Mouse (Mus musculus) right cerebral cortex, postnatal 36 days (tissue): ENCODE results near the gene Sel1l3.
A peak's percentile ranks its signal among the peaks of the same experiment; 100 is the strongest.

Source experiments
- DNase-seq, 2 experiments: peaks; one replicate each; pipeline ENCODE4 v3.0.0; 2022; ENCODE audit warnings: low spot score in 2 of 2, mixed read lengths in 1 of 2

The Sel1l3 gene

DNA sequence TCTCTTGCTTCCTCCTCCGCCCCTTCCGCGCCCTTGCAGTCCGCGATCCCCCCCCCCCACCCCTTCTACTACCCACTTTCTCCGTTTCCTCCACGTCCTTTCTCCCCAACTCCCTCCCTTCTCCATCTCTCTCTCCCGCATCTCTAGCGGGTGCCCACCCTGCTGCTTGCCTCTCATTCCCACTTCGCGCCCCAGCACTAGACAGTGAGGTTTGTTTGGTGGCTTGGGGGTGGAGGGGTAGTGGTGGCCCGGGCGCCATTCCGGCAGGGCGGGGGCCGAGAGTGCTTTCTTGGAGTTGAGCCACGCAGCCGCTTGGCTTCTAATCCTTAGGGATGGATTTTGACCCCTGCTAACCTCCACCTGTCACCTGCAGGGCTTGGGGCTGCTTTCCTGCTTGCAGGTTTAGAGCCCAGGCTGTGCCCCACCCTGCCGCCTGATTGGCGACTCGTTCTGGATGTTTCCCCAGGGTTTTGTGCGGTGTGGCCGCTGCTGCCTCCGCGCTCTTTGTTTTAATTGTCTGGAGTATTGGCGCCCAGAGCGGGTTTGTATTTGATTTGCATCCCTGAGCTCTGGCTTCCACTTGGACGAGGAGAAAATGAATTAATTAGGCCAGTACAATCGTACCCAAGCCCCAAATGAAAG is at the start of gene Sel1l3:
Gene Sel1l3 (minus strand): TSS at position 217 of the 642 bp plus-strand sequence.
- no peak for DNase-seq

- no peak for DNase-seq
These were observed 48.3 kb upstream of the Sel1l3 start for GRCm38 (mm10) chr5:53261999-53262398.

GRCm38 (mm10) chr5:53259894-53260293 is 46.2 kb upstream of the Sel1l3 start:
- DNase-seq = peak in 1 of 2 experiments; percentile 40

GRCm38 (mm10) chr5:53258038-53258786 is 44.5 kb upstream of the Sel1l3 start:
- DNase-seq = peak in 1 of 2 experiments; percentile 34

GRCm38 (mm10) chr5:53254821-53255220 is 41.1 kb upstream of the Sel1l3 start:
- no peak for DNase-seq

- no peak for DNase-seq
These were observed 40.4 kb upstream of the Sel1l3 start for GRCm38 (mm10) chr5:53254154-53254553.

GRCm38 (mm10) chr5:53249431-53250061 is 35.8 kb upstream of the Sel1l3 start:
- no peak for DNase-seq

GRCm38 (mm10) chr5:53248499-53248898 is 34.8 kb upstream of the Sel1l3 start:
- DNase-seq = no peak

- no peak for DNase-seq
These were observed 30.2 kb upstream of the Sel1l3 start for GRCm38 (mm10) chr5:53243933-53244332.

- peak; percentile 19 to 32 for DNase-seq
These were observed 29.3 kb upstream of the Sel1l3 start for GRCm38 (mm10) chr5:53242865-53243499.

- no peak for DNase-seq
These were observed 28.2 kb upstream of the Sel1l3 start for GRCm38 (mm10) chr5:53241963-53242362.

GRCm38 (mm10) chr5:53241109-53241508 is 27.4 kb upstream of the Sel1l3 start:
- no peak for DNase-seq

DNA sequence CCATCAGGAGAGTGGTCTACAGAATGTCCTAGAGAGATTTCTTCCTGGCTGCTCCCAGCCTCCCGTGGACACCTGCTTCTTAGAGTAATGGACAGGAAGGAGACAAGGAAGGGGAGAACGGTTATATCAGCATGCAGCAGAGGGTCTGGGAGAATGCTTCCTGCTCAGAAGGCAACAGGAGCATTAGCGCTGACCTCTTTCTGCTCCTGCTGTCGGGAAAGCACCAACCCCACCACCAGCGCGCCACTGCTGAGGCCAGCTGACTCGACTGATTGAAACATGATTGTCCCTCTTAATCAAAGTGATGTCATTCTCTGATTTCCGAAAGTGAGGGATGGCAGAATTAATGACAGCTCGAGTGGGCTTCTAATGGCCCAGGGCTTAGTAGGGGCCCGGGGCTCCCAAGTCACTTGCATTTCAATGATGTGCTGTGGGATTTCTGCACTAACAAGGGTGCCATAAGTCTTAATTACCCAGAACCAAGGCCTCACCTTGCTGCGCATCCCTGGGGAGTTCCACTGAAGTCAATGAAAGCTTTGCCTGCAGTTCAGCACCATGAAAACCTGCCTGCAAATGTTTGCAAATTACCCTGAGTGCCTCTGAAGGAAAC is 26.2 kb upstream of the Sel1l3 start:
- DNase-seq = no peak

DNA sequence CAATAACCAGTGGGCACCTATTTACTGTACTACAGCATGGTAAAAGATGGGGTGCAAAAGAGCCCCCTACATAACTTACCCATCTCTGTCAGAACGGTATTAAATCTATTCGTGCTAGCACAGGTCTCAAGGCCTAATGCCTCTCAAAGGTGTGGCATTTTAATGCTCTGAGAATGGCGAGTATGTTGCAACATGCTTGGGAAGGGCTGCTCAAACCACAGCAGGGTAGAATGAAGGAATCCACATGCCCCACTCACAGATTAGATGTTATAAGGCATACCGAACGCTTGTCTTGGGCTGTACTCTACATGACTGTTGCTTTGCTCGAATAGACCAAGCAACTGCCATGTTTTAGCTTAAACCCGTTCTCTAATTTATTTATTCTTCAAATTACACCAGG is 25.5 kb upstream of the Sel1l3 start:
- DNase-seq = no peak

GRCm38 (mm10) chr5:53238761-53239160 is 25.0 kb upstream of the Sel1l3 start:
- DNase-seq = no peak

DNA sequence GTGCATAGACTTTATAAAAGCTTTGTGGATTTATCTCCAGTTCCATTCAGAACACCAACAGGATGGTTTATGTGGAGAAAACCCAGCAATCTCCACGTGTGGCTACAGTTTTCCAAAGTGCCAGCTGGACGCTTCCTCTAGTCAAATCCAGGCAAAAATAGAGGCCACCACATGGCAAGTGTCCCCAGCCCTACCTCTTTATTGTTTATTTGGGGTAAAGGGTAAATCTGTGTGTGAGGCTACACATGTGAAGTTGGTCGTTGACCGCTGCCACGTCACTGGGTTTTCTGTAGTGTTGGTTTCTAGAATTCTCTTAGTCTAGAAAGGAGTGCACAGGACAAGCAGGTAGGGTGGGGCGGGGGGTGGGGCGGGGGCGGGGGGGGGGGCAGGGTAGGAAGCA is 23.0 kb upstream of the Sel1l3 start:
- no peak for DNase-seq

- no peak for DNase-seq
These were observed 22.4 kb upstream of the Sel1l3 start for GRCm38 (mm10) chr5:53236136-53236535.

GRCm38 (mm10) chr5:53235551-53235950 is 21.8 kb upstream of the Sel1l3 start:
- DNase-seq = no peak

DNA sequence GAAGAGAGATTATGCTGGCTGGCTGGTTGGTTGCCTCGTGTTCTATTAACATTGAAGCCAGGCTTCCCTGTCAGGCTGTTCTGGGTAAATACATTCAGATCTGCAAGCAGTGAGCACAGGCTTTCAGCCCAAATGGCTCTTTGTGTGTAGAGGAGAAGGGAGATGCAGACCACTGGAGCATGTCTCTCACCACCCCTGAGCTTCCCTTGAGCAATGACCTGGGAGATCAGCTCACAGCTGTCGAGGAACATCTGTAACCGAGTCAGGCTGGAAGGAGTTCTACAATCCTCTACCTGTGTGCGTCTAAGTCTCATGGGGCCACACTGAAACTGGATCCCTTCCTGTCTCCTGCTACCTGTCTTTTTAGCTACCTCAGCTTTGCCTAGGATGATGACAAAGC is 16.8 kb upstream of the Sel1l3 start:
- DNase-seq = no peak

DNA sequence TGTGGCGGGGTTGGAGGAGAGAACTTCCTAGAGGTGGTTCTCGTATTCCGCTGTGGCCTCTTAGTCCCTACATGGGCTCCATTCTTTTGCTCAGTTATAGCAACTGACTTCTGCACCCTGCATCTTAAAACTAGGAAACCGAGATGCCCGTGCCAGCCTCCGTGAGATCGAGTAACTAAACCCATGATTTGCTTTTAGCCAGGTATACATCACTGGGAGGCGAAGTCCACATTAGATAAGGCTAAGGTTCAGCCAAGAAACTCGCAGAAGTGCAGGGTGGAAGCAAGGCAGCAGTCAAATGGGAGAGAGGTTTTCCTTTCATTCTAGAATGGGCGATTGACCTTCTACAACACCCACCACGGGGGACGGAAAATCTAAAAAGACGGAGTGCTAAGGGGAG is 11.7 kb upstream of the Sel1l3 start:
- no peak for DNase-seq

DNA sequence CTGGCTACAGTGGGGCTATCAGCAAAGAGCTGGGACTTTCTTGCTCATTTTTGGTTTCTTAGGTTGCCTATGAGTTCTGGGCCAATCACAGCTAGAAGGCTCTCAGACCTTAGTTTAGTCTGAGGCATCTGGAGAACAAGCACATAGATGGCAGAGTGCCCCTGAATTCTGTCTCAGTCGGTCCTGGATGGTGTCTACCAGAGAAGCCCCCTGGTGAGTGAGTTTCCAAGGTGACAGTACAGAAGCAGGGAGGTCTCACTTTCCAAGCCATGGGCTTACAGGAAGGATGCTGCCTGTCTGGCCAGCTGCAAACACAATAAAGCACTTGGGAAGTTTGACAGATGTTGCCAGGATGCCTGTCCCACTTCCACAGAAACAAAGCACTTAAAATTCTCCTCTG is 1.1 kb upstream of the Sel1l3 start:
- no peak for DNase-seq

DNA sequence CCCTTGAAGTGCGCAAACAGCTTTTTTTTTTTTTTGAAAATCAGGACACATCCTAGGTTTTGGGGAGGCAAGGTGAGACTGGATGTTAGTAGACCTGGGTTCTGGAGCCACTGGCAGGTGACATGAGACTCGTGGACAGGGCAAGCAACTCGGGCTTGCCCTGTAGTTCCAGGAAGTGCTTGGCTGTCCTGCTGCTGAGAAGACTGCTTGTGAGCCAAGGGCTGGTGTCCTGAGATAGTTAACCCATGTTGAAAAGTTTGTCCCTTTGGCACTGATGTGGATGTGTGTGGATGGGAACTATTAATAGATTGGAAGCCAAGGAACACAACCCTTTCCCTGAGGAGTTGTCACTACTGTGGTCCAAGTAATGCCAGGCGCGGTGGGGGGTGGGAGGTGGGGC is 635 bp upstream of the Sel1l3 start:
- DNase-seq = no peak
